Mouse (Mus musculus) G1E (cell line): ENCODE measurements at regions not wholly inside any gene's neighbourhood (a gene's known extent, or its start where the extent isn't known, plus 50 kb on each side); places are given as distances from the start of the nearest gene placed in this dataset.

ENCODE experiments used
- ATAC-seq: 2 replicates; pipeline ENCODE4 v1.8.0; 2016; ENCODE audit warnings: mild to moderate bottlenecking; ENCODE audit not compliant: insufficient number of reproducible peaks, poor library complexity, low FRiP score, severe bottlenecking; ENCODE audit errors: extremely low read depth
- DNase-seq: peaks from one replicate; pipeline ENCODE4 v3.0.0; 2012; ENCODE audit warnings: low spot score
- H3K27me3 ChIP-seq: 2 replicates; pipeline ENCODE4 v1.6.1; 2012; ENCODE audit warnings: mild to moderate bottlenecking, low read length, inconsistent platforms; ENCODE audit not compliant: insufficient read depth
- H3K36me3 ChIP-seq: replicated peaks from 2 replicates; pipeline ENCODE3; 2012; ENCODE audit warnings: mild to moderate bottlenecking, inconsistent platforms
- H3K4me1 ChIP-seq: 2 replicates; pipeline ENCODE4 v1.6.1; 2012; ENCODE audit warnings: low read depth, low read length, inconsistent platforms, mixed read lengths; ENCODE audit not compliant: insufficient read depth
- H3K4me3 ChIP-seq: 2 replicates; pipeline ENCODE4 v1.5.1; 2012; ENCODE audit warnings: low read depth, mild to moderate bottlenecking, inconsistent platforms, low read length, moderate library complexity, mixed read lengths
- H3K9me3 ChIP-seq: replicated peaks from 2 replicates; pipeline ENCODE4 v1.6.1; 2012; ENCODE audit warnings: inconsistent platforms
- CTCF ChIP-seq: IDR thresholded peaks from 2 replicates; pipeline ENCODE4 v1.5.1; 2012; ENCODE audit warnings: low read depth, low read length, inconsistent platforms, mixed read lengths
- GATA1 ChIP-seq: IDR thresholded peaks from 2 replicates; pipeline ENCODE4 v1.6.1; 2012; ENCODE audit warnings: borderline replicate concordance, low read length, inconsistent platforms, mixed read lengths
- GATA2 ChIP-seq: IDR thresholded peaks from 2 replicates; pipeline ENCODE4 v1.6.1; 2012; ENCODE audit warnings: low read depth, low read length, inconsistent platforms, borderline replicate concordance
- POLR2AphosphoS5 ChIP-seq: IDR thresholded peaks from 2 replicates; pipeline ENCODE4 v1.6.1; 2012; ENCODE audit warnings: low read depth, low read length, inconsistent platforms; ENCODE audit not compliant: insufficient replicate concordance
- TAL1 ChIP-seq: conservative IDR thresholded peaks from 2 replicates; pipeline ENCODE4 v1.6.1; 2012; ENCODE audit warnings: low read depth, low read length, inconsistent platforms, mixed read lengths

GRCm38 (mm10) chr13:60002098-60002497, 175.1 kb downstream of the Gas1 start:
- TF ChIP-seq TAL1 (no peak), POLR2AphosphoS5 (no peak), CTCF (no peak), GATA1 (no peak), GATA2 (no peak)

DNA sequence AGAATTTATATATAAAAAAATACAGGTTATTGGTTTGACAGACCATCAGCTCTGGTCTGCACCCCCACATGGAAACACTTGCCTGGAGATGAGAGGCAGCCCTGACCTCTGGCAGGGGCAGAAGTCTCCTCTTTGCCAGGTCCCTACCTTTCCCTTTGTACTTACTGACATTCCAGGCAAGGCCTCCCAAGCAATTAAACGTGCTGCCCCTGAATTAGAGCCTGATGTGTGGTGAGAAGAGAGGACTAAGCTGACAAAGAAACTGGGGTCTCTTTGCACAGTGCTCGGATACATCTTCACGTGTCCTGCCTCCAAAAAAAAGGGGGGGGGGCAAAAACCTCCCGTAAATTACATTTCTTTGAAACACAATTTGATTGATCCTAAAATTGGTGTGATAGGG, 175.5 kb downstream of the Gas1 start:
- Histone ChIP-seq H3K27me3 (no peaks in the 10 kb centered on the region), H3K9me3 (peaks cover 39% of the 10 kb centered on the region), H3K36me3 (no peaks in the 10 kb centered on the region), H3K4me1 (no peaks in the 10 kb centered on the region), H3K4me3 (no peak overlapping the region)
- ATAC-seq (no peak), DNase-seq (no peak)
- TF ChIP-seq POLR2AphosphoS5 (no peak), TAL1 (no peak)

More at GRCm38 (mm10) chr13:60002098-60002497, 175.1 kb downstream of the Gas1 start:
- Histone ChIP-seq H3K36me3 (no peaks in the 10 kb centered on the region), H3K9me3 (peaks cover 39% of the 10 kb centered on the region), H3K4me3 (no peak overlapping the region), H3K4me1 (no peaks in the 10 kb centered on the region), H3K27me3 (no peaks in the 10 kb centered on the region)
- no peak for ATAC-seq
- DNase-seq, result no peak

DNA sequence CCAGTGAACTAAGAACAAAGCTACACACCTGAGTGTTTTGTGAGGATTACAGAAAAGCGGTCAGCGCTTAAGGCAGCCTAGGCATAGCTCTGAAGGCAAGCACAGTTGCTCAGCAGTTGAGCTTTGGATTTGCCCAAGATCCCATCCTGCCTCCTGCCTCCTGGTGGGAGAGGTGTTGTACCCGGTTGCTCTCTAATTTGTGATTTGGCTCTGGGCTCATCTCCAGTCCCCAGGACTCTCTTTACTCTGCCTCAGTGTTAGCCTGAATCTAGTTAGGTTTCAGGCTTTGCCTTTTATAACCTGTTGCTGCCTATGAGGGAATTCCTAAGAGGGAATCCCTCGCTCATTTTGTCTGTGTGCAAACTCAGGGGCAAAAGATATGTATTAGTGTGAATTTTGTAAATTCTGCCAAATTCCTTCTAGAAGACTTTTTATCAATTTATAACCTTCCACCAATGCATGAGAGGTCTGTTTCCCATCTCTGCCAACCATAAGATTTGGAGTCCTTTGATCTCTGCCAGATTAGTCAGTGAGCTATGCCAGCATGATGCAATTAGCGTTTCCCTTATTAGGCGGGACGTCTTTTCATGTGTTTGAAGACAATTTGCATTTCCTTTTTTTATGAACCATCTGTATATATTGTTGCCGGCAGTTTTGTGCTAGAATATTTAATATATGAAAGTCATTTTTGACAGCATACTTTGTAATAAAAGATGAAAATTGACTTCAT, 176.4 kb downstream of the Gas1 start:
- TF ChIP-seq GATA2, result no peak
- no peak for TF ChIP-seq CTCF
- TF ChIP-seq GATA1, result no peak
- TF ChIP-seq TAL1, result no peak
- no peak for TF ChIP-seq POLR2AphosphoS5
- H3K9me3 ChIP-seq, result peaks cover 43% of the 10 kb centered on the region
- no peak for ATAC-seq
- no peaks in the 10 kb centered on the region for H3K4me1 ChIP-seq
- H3K36me3 ChIP-seq, result no peaks in the 10 kb centered on the region
- DNase-seq, result no peak
- H3K27me3 ChIP-seq, result no peaks in the 10 kb centered on the region
- no peak overlapping the region for H3K4me3 ChIP-seq

GRCm38 (mm10) chr13:59997431-59997830, 174.5 kb upstream of the Tut7 start:
- no peak for TF ChIP-seq GATA1
- no peak for TF ChIP-seq CTCF
- TF ChIP-seq GATA2, result no peak
- TF ChIP-seq POLR2AphosphoS5, result no peak
- no peak for TF ChIP-seq TAL1
- DNase-seq (no peak), ATAC-seq (no peak)

GRCm38 (mm10) chr13:59996146-59996814, 173.3 kb upstream of the Tut7 start:
- H3K36me3 ChIP-seq, result no peaks in the 10 kb centered on the region
- peaks cover 54% of the 10 kb centered on the region for H3K9me3 ChIP-seq
- DNase-seq (no peak), ATAC-seq (no peak)
- H3K27me3 ChIP-seq, result no peaks in the 10 kb centered on the region
- H3K4me1 ChIP-seq, result no peaks in the 10 kb centered on the region
- TF ChIP-seq POLR2AphosphoS5 (no peak), TAL1 (no peak), CTCF (no peak), GATA2 (no peak), GATA1 (no peak)
- H3K4me3 ChIP-seq, result no peak overlapping the region

More at GRCm38 (mm10) chr13:59997431-59997830, 174.5 kb upstream of the Tut7 start:
- H3K36me3 ChIP-seq, result no peaks in the 10 kb centered on the region
- H3K4me1 ChIP-seq, result no peaks in the 10 kb centered on the region
- no peaks in the 10 kb centered on the region for H3K27me3 ChIP-seq
- no peak overlapping the region for H3K4me3 ChIP-seq
- peaks cover 52% of the 10 kb centered on the region for H3K9me3 ChIP-seq

DNA sequence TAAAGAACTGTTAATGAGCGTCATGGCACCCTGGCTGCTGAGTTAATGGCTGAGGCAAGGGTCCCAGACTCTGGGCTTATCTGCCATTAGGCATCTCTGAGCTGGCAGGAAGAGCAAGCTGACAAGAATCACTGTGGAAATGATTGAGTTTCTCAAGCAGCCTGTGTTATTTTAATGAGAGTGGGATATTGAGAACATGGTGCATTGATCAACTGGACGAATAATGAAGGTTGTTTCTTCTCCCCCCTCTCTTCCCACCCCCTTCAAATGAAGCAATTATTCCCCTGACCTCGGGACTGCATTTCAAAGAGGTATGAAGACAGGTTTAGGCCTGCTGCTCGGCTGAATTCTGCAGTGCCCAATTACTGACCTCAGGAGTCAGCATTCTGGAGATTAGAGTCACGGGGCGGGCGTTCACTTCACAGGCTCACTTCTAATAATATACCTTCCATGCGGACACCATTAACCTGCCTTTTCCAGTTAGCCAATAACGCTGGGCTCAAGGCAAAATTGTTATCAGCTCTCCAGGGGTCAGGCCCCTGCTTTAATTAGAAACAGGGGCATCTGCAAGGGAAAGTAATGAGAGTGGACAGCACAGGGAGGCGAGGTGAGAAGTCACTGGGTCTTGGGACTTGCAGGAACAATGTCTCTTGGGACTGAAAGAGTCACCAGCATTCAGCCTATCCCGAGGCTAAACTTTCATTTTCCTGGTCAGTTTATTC, 170.0 kb upstream of the Tut7 start:
- Histone ChIP-seq H3K9me3 (peaks cover 64% of the 10 kb centered on the region), H3K27me3 (no peaks in the 10 kb centered on the region), H3K36me3 (no peaks in the 10 kb centered on the region), H3K4me1 (no peaks in the 10 kb centered on the region), H3K4me3 (no peak overlapping the region)
- DNase-seq (no peak), ATAC-seq (no peak)
- TF ChIP-seq GATA2 (no peak), TAL1 (no peak), POLR2AphosphoS5 (no peak), GATA1 (no peak), CTCF (no peak)
